Mouse (Mus musculus): ENCODE results near the gene Zmym4.

The Zmym4 gene

GRCm38 (mm10) chr4:126813212-126813611 is 154.7 kb downstream of the Zmym4 start:
- DNase-seq = no peak
